Mouse (Mus musculus) CH12.LX (cell line): ENCODE measurements around the gene Hnrnpa2b1. TPM values are rescaled to one million over a fixed set of nuclear protein-coding genes. Genes with fewer than 3 reads are reported as not detected.

Experiments
- DNase-seq: peaks from one replicate; pipeline ENCODE4 v3.0.0-alpha.2; 2013; ENCODE audit errors: extremely low read depth
- H3K27ac ChIP-seq: 2 replicates; pipeline ENCODE4 v1.5.1; 2012; ENCODE audit warnings: low read depth, mild to moderate bottlenecking, control low read depth, moderate library complexity; ENCODE audit not compliant: insufficient read depth
- H3K27me3 ChIP-seq: replicated peaks from 2 replicates; pipeline ENCODE3; 2012; ENCODE audit warnings: inconsistent platforms
- H3K36me3 ChIP-seq, 2 experiments: replicated peaks in 1 of 2; 2 replicates each; pipeline versions ENCODE3 to v1.6.1; 2012; ENCODE audit warnings: inconsistent platforms in 1 of 2, low read length in 1 of 2, mild to moderate bottlenecking in 1 of 2, mixed read lengths in 1 of 2, moderate library complexity in 1 of 2; ENCODE audit not compliant: control insufficient read depth in 1 of 2, insufficient read depth in 1 of 2
- H3K4me1 ChIP-seq, 2 experiments: 2 replicates each; pipeline ENCODE4 v1.6.1; 2012; ENCODE audit warnings: inconsistent platforms in 1 of 2, moderate library complexity in 1 of 2; ENCODE audit not compliant: insufficient read depth in 2 of 2, control insufficient read depth in 1 of 2
- H3K4me2 ChIP-seq: 2 replicates; pipeline ENCODE4 v1.6.1; 2012; ENCODE audit warnings: low read depth, mild to moderate bottlenecking, control low read depth; ENCODE audit not compliant: poor library complexity, insufficient read depth, severe bottlenecking
- H3K4me3 ChIP-seq, 3 experiments: fragments of 150-350 bp in 1 of 3; sonication (generic) in 1 of 3; replicated peaks in 1 of 3; 2 replicates each; pipeline versions ENCODE3 to v1.5.1; 2011 to 2012; ENCODE audit warnings: low read depth in 2 of 3, low read length in 2 of 3, mild to moderate bottlenecking in 2 of 3, moderate library complexity in 2 of 3, control low read depth in 1 of 3, improper control_type of control experiment in 1 of 3, inconsistent platforms in 1 of 3, mixed read lengths in 1 of 3; ENCODE audit not compliant: poor library complexity in 1 of 3
- H3K79me2 ChIP-seq: replicated peaks from 2 replicates; pipeline ENCODE4 v1.6.1; 2012; ENCODE audit warnings: mild to moderate bottlenecking, moderate library complexity; ENCODE audit not compliant: control insufficient read depth, poor library complexity, insufficient read depth, severe bottlenecking; ENCODE audit errors: extremely low read depth
- H3K9ac ChIP-seq: 2 replicates; pipeline ENCODE4 v1.6.1; 2012; ENCODE audit warnings: low read depth, mild to moderate bottlenecking, control low read depth, moderate library complexity; ENCODE audit not compliant: insufficient read depth
- H3K9me3 ChIP-seq: replicated peaks from 2 replicates; pipeline ENCODE3; 2012; ENCODE audit warnings: low read length, inconsistent platforms, mixed read lengths
- ELF1 ChIP-seq: IDR thresholded peaks from 2 replicates; pipeline ENCODE4 v1.6.1; 2014; ENCODE audit warnings: low read depth, mild to moderate bottlenecking, inconsistent platforms, low read length, improper control_type of control experiment
- JUND ChIP-seq: conservative IDR thresholded peaks from 2 replicates; pipeline ENCODE4 v1.6.1; 2011; ENCODE audit warnings: low read depth, low read length, improper control_type of control experiment
- KAT2A ChIP-seq: IDR thresholded peaks from 2 replicates; pipeline ENCODE4 v1.6.1; 2012; ENCODE audit warnings: low read length, improper control_type of control experiment, inconsistent platforms; ENCODE audit not compliant: insufficient replicate concordance
- MAZ ChIP-seq: IDR thresholded peaks from 2 replicates; pipeline ENCODE4 v1.6.1; 2012; ENCODE audit warnings: low read depth, mild to moderate bottlenecking, inconsistent platforms, low read length, improper control_type of control experiment, moderate library complexity
- MXI1 ChIP-seq: IDR thresholded peaks from 2 replicates; pipeline ENCODE4 v1.6.1; 2011; ENCODE audit warnings: mild to moderate bottlenecking, low read depth, low read length, improper control_type of control experiment
- NELFE ChIP-seq: IDR thresholded peaks from 2 replicates; pipeline ENCODE4 v1.6.1; 2011; ENCODE audit warnings: low read depth, low read length, improper control_type of control experiment
- NRF1 ChIP-seq: IDR thresholded peaks from 2 replicates; pipeline ENCODE4 v1.6.1; 2014; ENCODE audit warnings: low read depth, mild to moderate bottlenecking, inconsistent platforms, low read length, improper control_type of control experiment, moderate library complexity
- PAX5 ChIP-seq: IDR thresholded peaks from 2 replicates; pipeline ENCODE4 v1.6.1; 2012; ENCODE audit warnings: low read length, inconsistent platforms, mixed read lengths
- POLR2A ChIP-seq: IDR thresholded peaks from 2 replicates; pipeline ENCODE4 v1.6.1; 2011; ENCODE audit warnings: low read depth, mild to moderate bottlenecking, improper control_type of control experiment, low read length
- RAD21 ChIP-seq: IDR thresholded peaks from 2 replicates; pipeline ENCODE4 v1.6.1; 2011; ENCODE audit warnings: low read depth, mild to moderate bottlenecking, low read length, improper control_type of control experiment, moderate library complexity
- RCOR1 ChIP-seq: conservative IDR thresholded peaks from 2 replicates; pipeline ENCODE4 v1.6.1; 2012; ENCODE audit warnings: low read depth, mild to moderate bottlenecking, inconsistent platforms, low read length, improper control_type of control experiment
- SIN3A ChIP-seq: IDR thresholded peaks from 2 replicates; pipeline ENCODE4 v1.6.1; 2012; ENCODE audit warnings: low read length, improper control_type of control experiment, inconsistent platforms
- SMC3 ChIP-seq: IDR thresholded peaks from 2 replicates; pipeline ENCODE4 v1.6.1; 2011; ENCODE audit warnings: low read depth, low read length, improper control_type of control experiment
- ZKSCAN1 ChIP-seq: IDR thresholded peaks from 2 replicates; pipeline ENCODE4 v1.6.1; 2012; ENCODE audit warnings: low read depth, inconsistent platforms, low read length, improper control_type of control experiment, borderline replicate concordance
- ZNF384 ChIP-seq: IDR thresholded peaks from 2 replicates; pipeline ENCODE4 v1.6.1; 2012; ENCODE audit warnings: low read depth, low read length, improper control_type of control experiment, inconsistent platforms
- dilution Hi-C: fragments of 300-500 bp; cut with MboI; formaldehyde crosslinking; loops from 2 replicates; pipeline ENCODE4 v1.14.3; 2020; ENCODE audit warnings: low sequenced_read_pairs; ENCODE audit not compliant: extremely low pct_unique_long_range_greater_than_20kb, extremely low pct_ligation_motif_present
- in situ Hi-C: fragments of 300-500 bp; cut with MboI; formaldehyde crosslinking; loops from 3 replicates; pipeline ENCODE4 v1.14.3; 2019; ENCODE audit warnings: low sequenced_read_pairs, low pct_ligation_motif_present, low pct_unique_long_range_greater_than_20kb, mixed read lengths
- polyA plus RNA-seq: library from polyadenylated mRNA; unstranded; fragments of >175 nt; gene quantifications from 2 replicates; pipeline ENCODE4 v1.2.1, GENCODE M21; 2012; ENCODE audit warnings: low read depth; ENCODE audit not compliant: insufficient read length
- total RNA-seq, 2 experiments: library from RNA; depleted of rRNA; stranded (reverse); fragments of 300-350 nt in 1 of 2; fragments of >200 nt in 1 of 2; gene quantifications; 2 replicates each; pipeline ENCODE4 v1.2.3; 2012 to 2014

Hnrnpa2b1 gene
- total and polyA plus RNA-seq, 3 experiments = 500 to 1,854 (median 710) TPM

- H3K27me3 ChIP-seq = no peaks in the 10 kb centered on the region
- H3K4me2 ChIP-seq = no peak overlapping the region
- no peak overlapping the region for H3K27ac ChIP-seq
- peaks cover 16 to 24% of the 10 kb centered on the region in 2 experiments for H3K36me3 ChIP-seq
- H3K9ac ChIP-seq = no peak overlapping the region
- H3K79me2 ChIP-seq = no peaks in the 10 kb centered on the region
- no peak for TF ChIP-seq RCOR1
- TF ChIP-seq NRF1 = no peak
- no peak for TF ChIP-seq POLR2A
- TF ChIP-seq MAZ = no peak
- TF ChIP-seq, all 38 proteins: peak for 0
- Histone ChIP-seq H3K4me1 (no peaks in the 10 kb centered on the region), H3K4me3 (no peak overlapping the region), H3K9me3 (no peaks in the 10 kb centered on the region)
- in situ Hi-C loops = no loop called here
- dilution Hi-C loops = no loop called here
- DNase-seq = no peak
These were observed 14.7 kb downstream of the Hnrnpa2b1 start for GRCm38 (mm10) chr6:51454949-51455348.

GRCm38 (mm10) chr6:51452927-51453503, 16.7 kb downstream of the Hnrnpa2b1 start:
- H3K79me2 ChIP-seq = no peaks in the 10 kb centered on the region
- no peak overlapping the region for H3K4me2 ChIP-seq
- no peak for DNase-seq
- no peak for TF ChIP-seq ZKSCAN1
- TF ChIP-seq KAT2A = no peak
- TF ChIP-seq RAD21 = no peak
- TF ChIP-seq ELF1 = no peak
- no peak for TF ChIP-seq ZNF384
- TF ChIP-seq PAX5 = no peak
- no peak for TF ChIP-seq SMC3
- TF ChIP-seq NRF1 = no peak
- no peak for TF ChIP-seq SIN3A
- no peak for TF ChIP-seq NELFE
- no peak for TF ChIP-seq POLR2A
- TF ChIP-seq MXI1 = no peak
- TF ChIP-seq JUND = no peak
- TF ChIP-seq, all 38 proteins: peak for 0
- H3K9me3 ChIP-seq = no peaks in the 10 kb centered on the region
- H3K4me1 ChIP-seq = peaks cover 0 to 2% of the 10 kb centered on the region in 2 experiments; a peak in 1 of 4 replicates
- peaks cover 4 to 10% of the 10 kb centered on the region in 2 experiments for H3K36me3 ChIP-seq
- dilution Hi-C loops (no loop called here), in situ Hi-C loops (no loop called here)
- H3K9ac ChIP-seq = no peak overlapping the region
- no peak overlapping the region for H3K4me3 ChIP-seq
- H3K27ac ChIP-seq = no peak overlapping the region
- H3K27me3 ChIP-seq = no peaks in the 10 kb centered on the region
